Mouse (Mus musculus): ENCODE data around the gene Efcab12.
"Not testable (repeated sequence)": the region's sequence is repeated elsewhere in the genome, so short reads cannot be mapped to it uniquely, and the experiment has no call there.

The Efcab12 gene

DNA sequence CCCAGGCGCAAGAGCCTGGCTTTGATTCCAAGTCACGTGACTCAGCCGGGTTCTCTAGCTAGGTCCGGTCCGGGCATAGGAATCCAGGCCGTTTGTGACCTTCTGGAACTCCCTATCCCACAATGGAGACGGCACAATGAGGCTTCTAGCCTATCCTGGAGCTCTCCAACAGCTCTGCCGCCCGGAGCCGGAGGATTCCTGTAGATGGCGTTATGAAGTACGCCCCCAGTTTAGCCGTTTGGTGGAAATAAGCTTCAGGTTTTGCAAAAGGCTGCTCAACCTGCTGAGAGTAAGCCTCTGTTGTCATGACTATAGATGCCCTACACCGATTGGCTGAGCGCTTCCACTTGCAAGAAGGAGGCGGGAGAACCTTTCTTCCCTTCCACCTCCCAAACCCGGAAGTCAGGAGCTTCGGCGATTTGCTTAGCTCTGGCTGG, at the start of gene Efcab12:
TSS of gene Efcab12 (minus strand) at position 252 of the 437 bp plus-strand sequence.
- DNase-seq (ENCODE audit: low read depth) = peak; percentile 84

- peak; percentile 14 for DNase-seq (ENCODE audit: low read depth)
Measured at GRCm38 (mm10) chr6:115886894-115887293, 48.7 kb upstream of the Efcab12 start.

DNA sequence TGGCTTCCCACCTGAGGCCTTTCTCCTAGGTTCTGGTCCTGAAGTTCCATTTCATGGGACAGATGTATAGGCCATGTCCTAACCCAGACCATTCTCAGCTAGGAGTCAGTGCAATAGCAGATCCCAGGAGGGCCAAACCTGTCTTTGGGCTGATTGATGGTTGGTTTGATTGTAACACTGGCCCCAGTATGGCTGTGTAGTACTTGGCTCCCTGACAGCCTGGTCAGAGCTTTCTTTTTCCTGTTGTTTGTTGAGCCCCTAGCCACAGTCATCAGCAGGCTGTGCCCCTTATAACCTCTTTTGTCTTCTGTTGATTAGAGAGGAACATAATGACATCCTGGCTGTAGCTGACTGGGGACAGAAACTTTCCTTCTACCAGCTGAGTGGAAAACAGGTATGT, 45.8 kb upstream of the Efcab12 start:
- DNase-seq (ENCODE audit: low read depth) = no peak

GRCm38 (mm10) chr6:115880751-115881150, 42.5 kb upstream of the Efcab12 start:
- no peak for DNase-seq (ENCODE audit: low read depth)

- no peak for DNase-seq (ENCODE audit: low read depth)
Measured at GRCm38 (mm10) chr6:115879736-115880135, 41.5 kb upstream of the Efcab12 start.

GRCm38 (mm10) chr6:115878694-115879093, 40.5 kb upstream of the Efcab12 start:
- DNase-seq (ENCODE audit: low read depth) = no peak

DNA sequence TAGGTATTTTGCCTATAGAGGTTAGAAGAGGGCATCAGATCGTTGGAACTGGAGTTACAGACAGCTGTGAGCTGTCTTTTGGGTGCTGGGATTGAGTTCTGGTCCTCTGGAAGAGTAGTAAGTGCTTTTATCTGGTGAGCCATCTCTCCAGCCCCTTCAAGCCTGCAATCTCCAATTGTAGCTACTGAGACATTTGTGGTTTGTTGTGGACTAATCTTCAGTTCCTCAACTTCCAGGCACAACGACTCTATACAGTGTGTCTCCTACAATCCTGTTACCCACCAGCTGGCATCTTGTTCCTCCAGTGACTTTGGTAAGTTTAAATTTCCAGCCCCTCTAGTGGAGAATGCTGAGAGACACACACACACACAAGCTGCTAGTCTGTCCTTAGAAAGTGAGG, 39.0 kb upstream of the Efcab12 start:
- no peak for DNase-seq (ENCODE audit: low read depth)

- DNase-seq (ENCODE audit: low read depth) = not testable (repeated sequence)
Measured at GRCm38 (mm10) chr6:115871318-115871717, 33.1 kb upstream of the Efcab12 start.

DNA sequence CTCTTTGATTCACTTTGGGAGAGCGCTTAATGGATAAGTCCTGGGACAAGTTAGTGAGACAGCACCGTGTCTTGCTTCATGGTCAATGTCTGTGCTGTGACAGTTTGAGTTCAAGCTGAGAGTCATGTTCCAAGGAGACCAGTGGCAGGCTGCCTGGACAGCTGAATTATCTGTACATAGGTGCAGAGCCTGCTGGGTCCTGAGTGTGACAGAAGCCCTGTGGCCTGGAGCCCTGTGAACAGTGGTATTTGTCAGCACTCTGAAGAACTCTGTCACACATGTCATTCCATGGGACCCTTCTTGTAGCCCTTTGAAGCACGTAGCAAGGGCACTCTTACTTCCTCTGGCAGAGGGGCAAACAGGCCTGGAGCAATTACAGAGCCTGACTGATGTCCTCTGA, 28.9 kb upstream of the Efcab12 start:
- not testable (repeated sequence) for DNase-seq (ENCODE audit: low read depth)

DNA sequence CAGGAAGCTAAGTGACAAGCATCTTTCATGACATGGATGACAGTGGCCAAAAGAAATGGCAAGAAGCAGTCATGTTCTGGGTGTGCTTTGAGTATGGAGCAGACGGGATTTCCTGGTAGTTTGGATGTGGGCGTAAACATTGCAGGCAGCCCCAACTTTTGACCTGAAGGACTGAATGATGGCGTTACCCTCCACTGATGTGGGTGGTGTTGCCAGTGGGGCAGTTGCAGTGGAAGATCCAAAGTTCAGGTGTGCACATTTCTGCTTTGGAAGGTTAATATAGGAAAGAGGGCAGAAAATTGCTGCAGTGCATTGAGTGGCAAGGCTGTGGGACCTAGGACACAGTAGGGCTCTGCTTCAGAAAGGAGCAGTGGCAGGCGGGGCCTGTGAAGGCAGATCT, 27.0 kb upstream of the Efcab12 start:
- DNase-seq (ENCODE audit: low read depth) = no peak

DNA sequence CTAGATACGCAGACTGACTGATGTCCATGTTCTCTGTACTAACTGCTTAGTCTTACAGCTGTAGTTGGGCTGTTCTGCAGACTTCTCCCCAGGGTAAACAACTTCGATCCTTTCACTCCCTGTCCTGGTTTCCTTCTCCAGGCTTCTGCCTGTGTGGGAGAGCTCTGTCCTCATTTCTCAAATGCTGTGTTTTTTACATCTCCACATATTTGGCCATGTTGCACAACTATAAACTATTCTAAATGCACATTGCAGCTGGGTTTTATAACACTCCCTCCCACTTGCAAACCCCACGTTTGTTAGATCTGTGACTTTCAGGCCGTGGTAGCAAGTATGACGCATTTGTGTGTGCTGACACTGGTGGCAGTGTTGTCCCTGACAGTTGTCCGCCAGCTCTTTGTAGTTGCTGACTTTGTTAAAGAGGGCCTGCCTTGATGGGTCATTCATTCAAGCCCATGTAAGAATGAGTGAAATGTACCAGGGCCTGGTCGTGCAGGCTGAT, 25.2 kb upstream of the Efcab12 start:
- DNase-seq (ENCODE audit: low read depth) = no peak

GRCm38 (mm10) chr6:115860027-115860556, 21.9 kb upstream of the Efcab12 start:
- DNase-seq (ENCODE audit: low read depth) = no peak

GRCm38 (mm10) chr6:115859258-115859657, 21.0 kb upstream of the Efcab12 start:
- no peak for DNase-seq (ENCODE audit: low read depth)

DNA sequence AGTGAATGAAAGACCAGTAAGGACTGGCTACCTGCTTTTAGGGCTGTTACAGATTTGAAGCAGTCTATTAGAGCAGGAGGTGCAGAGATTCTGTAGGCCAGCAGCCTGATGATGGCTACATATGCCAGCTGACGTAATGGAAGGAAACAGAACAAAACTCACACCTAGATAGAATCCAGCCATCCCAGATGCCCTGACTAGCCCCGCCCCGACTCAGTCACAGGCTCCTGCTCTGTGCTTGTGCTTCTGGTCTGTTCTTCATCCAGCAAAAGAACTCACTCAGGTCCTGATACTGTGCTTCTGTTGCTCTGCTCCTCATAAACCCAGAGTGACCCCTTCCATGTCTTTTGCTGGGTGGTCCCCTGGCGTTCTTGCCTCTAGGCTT, 18.1 kb upstream of the Efcab12 start:
- DNase-seq (ENCODE audit: low read depth) = no peak

GRCm38 (mm10) chr6:115855733-115856360, 17.6 kb upstream of the Efcab12 start:
- DNase-seq (ENCODE audit: low read depth) = no peak

DNA sequence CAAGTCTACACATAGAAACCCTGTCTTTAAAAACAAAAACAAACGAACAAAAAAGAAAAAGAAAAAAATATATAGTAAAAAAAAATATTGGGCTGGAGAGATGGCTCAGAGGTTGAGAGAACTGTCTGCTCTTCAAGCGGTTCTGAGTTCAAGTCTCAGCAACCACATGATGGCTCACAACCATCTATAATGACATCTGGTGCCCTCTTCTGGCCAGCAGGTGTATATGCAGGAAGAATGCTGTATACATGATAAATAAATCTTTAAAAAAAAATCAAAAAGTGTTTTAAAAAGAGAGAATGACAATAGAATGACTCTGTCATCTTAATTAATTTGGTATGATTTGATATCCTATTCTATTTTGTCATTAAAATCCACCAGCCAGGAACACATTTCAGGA, 16.2 kb upstream of the Efcab12 start:
- peak; percentile 71 for DNase-seq (ENCODE audit: low read depth)

DNA sequence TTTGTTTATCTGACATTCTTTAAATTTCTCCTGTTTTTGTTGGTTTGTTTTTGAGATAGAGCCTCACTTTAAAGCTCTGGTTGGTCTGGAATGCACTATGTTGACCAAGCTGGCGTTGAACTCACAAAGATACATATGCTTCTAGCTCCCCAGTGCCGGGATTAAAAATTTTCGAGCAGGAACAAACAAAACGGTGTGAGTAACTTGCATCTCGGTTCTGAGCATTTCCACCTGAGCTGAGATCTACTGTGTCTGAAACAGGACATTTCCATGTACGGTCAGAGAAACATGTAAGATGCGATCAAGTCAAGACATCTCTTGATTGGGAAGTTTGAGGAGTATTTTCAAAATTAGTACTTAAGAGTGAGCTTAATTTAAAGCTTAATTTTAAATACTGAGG, 15.8 kb upstream of the Efcab12 start:
- DNase-seq (ENCODE audit: low read depth) = no peak

GRCm38 (mm10) chr6:115853091-115853813, 15.0 kb upstream of the Efcab12 start, which contains the start of the genes Mbd4 and Ift122:
Gene Mbd4 (minus strand): TSS chr6:115853371.
Gene Ift122 (plus strand): TSS chr6:115853470.
- peak; percentile 100 for DNase-seq (ENCODE audit: low read depth)

DNA sequence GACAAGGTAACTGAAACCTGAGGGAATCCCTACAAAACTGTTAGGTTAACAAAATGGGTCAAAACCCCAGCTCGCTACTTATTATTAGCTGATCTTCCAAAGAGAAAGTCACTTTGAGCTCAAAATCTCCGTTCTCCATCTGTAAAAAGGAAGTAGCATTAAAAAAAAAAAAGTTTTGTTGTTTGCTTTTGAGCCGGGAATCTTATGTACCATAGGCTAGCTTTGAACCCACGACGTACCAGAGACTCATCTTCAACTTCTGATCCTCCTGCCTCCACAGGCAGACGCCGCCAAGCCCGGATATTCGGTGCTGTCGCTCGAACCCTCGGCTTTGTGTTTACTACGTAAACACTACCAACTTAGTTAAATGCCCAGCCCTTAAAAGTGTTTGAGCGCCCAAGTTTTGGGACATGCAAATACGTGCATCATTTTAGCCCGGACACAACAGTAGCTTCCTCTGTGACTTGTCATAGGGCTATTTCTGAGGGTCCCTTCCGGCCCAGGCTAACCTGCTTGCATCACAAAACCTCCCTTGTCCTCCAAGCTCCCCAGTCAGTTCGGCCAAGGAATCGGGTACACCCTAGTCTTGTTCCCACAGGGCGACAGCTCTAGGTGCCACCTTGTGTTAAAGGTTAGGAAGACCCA, 14.4 kb upstream of the Efcab12 start:
- DNase-seq (ENCODE audit: low read depth) = no peak

GRCm38 (mm10) chr6:115848598-115849304, 10.5 kb upstream of the Efcab12 start:
- DNase-seq (ENCODE audit: low read depth) = no peak

DNA sequence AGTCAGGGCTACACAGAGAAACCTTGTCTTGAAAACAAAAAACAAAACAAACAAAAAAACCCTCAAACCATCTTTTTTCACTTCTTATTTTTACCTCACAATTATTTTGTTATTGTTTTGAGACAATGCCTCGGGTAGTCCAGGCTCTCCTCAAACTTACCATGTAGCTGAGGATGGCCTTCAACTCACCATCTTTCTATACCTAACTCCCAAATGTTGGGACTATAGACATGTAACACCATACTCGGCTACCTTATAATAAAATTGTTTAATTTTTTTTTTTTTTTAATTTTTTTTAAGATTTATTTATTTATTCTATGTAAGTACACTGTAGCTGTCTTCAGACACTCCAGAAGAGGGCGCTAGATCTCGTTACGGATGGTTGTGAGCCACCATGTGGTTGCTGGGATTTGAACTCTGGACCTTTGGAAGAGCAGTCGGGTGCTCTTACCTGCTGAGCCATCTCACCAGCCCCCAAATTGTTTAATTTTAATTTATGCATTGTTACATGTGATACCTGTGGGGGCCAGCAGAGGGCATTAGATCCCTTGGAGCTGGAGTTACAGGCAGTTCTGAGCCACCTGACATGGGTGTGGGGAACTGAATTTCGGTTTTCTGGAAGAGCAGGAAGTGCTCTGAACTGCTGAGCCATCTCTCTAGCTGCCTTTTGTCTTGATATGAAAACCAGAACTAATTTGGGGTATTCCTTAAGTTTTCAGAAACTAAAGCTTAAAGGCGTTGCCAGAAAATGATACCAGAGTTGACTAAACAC, 8.6 kb upstream of the Efcab12 start:
- DNase-seq (ENCODE audit: low read depth) = peak; percentile 86
